Mouse (Mus musculus): Measurements from ENCODE around the gene Gjd2. TPM values are rescaled to one million over a fixed set of nuclear protein-coding genes. Genes with fewer than 3 reads are reported as not detected.

Gene Gjd2
- polyA plus RNA-seq (2014; fragmentation: Nextera tagmentation; extraction: Ambion mirVana), result 1.4 TPM in 2 replicates

DNA sequence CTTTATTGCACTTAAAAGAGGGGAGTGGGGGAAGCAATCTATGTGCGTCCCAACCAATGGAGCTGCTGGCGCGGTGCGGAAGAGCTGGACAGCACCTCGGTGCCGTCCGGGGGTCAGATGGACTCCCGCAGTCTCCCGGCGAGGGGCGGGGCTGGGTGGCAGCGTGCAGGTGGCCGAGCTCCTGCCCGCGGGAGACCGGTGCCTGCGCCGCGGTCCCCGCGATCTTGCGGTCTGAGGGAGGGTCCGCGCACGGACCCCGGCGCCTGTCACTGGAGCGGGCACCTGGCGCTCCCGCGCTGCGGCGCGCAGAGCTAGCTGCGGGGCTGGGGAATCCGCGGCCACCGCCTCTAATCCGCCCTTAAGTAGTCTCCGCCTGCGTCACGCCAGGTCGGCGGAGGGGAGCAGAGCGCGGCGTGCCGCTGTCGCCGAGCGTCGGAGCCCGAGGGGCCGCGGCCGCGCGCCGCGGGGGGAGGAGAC is at the start of gene Gjd2:
Gjd2 (minus strand) TSS at position 325 of the 477 bp plus-strand sequence.
- peak; percentile 63 for ATAC-seq (replicated peaks; ENCODE audit: low FRiP score)
- H3K27me3 ChIP-seq (ENCODE audit: control insufficient read depth, insufficient read depth, low read length), result peaks cover 24% of the 10 kb centered on the region
- peak within 1 kb of the TSS; percentile 51 for H3K9ac ChIP-seq (ENCODE audit: low read length)
- no peaks in the 10 kb centered on the region for H3K36me3 ChIP-seq (ENCODE audit: control insufficient read depth, insufficient read depth, low read length)
- no peak within 1 kb of the TSS for H3K27ac ChIP-seq (ENCODE audit: low read depth, low read length)
- peak; percentile 64 for DNase-seq (ENCODE audit: low spot score)
- H3K4me2 ChIP-seq (ENCODE audit: low read depth, low read length, severe bottlenecking), result peak within 1 kb of the TSS; percentile 92
- WGBS, result 2% methylated on average over 47 of the region's 60 CpGs
- no peaks in the 10 kb centered on the region for H3K9me3 ChIP-seq (ENCODE audit: control insufficient read depth, low read length)
- peak within 1 kb of the TSS; percentile 46 for H3K4me3 ChIP-seq (ENCODE audit: low read depth, low read length)
- peaks cover 7% of the 10 kb centered on the region; the same call in 1 of the 2 replicates for H3K4me1 ChIP-seq (replicated peaks; ENCODE audit: control insufficient read depth, insufficient read depth, low read length)

DNA sequence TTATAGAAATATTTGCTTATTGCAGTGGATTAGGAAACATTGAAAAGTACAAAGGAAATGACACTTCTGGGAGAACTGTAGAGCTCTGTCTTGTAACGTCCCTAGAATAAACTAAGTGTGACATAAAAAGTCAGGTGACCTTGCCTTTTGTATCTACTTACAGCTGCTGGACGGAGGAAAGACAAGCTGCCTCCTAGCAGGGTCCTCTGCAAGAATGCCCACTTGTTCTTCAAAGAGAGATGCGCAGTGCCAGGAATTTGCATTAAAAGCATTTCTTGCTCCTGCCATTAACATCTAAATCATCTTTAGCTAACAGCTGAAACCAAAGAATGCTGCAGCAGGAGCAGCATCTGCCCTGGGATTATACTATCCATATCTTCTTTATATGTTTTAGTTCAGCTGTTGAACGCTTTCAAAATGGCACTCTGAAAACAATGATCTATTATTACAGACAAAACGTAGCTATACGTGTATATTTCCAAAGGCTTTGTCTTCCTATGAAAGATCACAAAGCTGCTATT is 46.7 kb upstream of the Gjd2 start:
- Histone ChIP-seq H3K4me2 (ENCODE audit: low read depth, low read length, severe bottlenecking) (no peak overlapping the region), H3K27ac (ENCODE audit: low read depth, low read length) (no peak overlapping the region), H3K9ac (ENCODE audit: low read length) (no peak overlapping the region), H3K36me3 (ENCODE audit: control insufficient read depth, insufficient read depth, low read length) (no peaks in the 10 kb centered on the region), H3K27me3 (ENCODE audit: control insufficient read depth, insufficient read depth, low read length) (no peaks in the 10 kb centered on the region), H3K4me3 (ENCODE audit: low read depth, low read length) (no peak overlapping the region), H3K4me1 (replicated peaks; ENCODE audit: control insufficient read depth, insufficient read depth, low read length) (no peaks in the 10 kb centered on the region), H3K9me3 (ENCODE audit: control insufficient read depth, low read length) (no peaks in the 10 kb centered on the region)
- ATAC-seq (replicated peaks; ENCODE audit: low FRiP score), result no peak
- 54% methylated on average over 6 of the region's 6 CpGs for WGBS
- no peak for DNase-seq (ENCODE audit: low spot score)

DNA sequence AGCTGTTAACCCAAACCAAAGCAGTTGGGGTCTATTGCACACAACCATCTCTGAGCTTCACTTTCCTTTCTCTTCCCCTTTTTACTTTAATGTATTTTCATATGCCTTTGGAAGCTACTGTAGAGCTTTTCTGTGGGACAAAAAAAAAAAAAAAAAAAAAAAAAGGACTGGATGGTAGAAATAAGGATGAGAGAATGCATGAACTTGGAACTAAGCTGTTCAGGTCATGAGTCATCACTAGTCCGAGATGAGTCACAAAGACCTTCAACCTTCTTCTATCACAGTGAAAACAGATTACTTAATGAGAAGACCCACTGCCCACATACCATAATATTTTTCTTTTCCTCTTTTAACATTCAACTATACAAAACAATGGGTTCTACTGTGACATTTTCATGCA is 46.2 kb upstream of the Gjd2 start:
- no peak for DNase-seq (ENCODE audit: low spot score)
- H3K9me3 ChIP-seq (ENCODE audit: control insufficient read depth, low read length), result no peaks in the 10 kb centered on the region
- no peak overlapping the region for H3K4me3 ChIP-seq (ENCODE audit: low read depth, low read length)
- H3K36me3 ChIP-seq (ENCODE audit: control insufficient read depth, insufficient read depth, low read length), result no peaks in the 10 kb centered on the region
- 86% methylated on average over 1 of the region's 1 CpGs for WGBS
- no peak overlapping the region for H3K4me2 ChIP-seq (ENCODE audit: low read depth, low read length, severe bottlenecking)
- no peak overlapping the region for H3K27ac ChIP-seq (ENCODE audit: low read depth, low read length)
- H3K9ac ChIP-seq (ENCODE audit: low read length), result no peak overlapping the region
- H3K4me1 ChIP-seq (replicated peaks; ENCODE audit: control insufficient read depth, insufficient read depth, low read length), result no peaks in the 10 kb centered on the region
- H3K27me3 ChIP-seq (ENCODE audit: control insufficient read depth, insufficient read depth, low read length), result no peaks in the 10 kb centered on the region
- ATAC-seq (replicated peaks; ENCODE audit: low FRiP score), result no peak

DNA sequence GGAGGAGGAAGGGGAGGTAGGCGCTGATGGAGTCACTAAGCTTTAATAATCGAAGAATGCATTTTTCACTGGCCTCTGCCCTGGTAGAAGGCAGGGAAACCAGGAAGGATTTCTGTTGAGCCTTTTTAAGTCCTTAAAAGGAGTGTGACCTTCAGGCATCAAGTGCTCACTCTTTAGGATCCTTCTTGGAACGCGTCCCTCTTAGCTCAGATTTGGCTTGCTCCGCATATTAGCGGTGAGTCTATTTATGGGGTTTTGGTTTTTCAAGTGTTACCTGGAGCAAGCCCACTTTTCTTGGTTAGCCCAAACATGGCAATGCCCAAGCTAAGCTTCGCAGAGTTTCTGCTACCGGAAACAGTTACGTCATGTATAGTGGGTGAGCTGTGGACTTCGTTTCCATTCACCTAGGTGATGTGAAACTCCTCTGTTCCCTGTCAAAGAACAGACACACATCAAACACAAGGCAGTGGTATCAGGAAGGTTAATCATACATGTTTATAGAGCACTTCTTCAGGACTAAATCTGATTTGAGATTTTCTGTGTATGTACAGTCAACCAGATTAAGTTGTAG is 44.9 kb upstream of the Gjd2 start:
- Histone ChIP-seq H3K4me1 (replicated peaks; ENCODE audit: control insufficient read depth, insufficient read depth, low read length) (no peaks in the 10 kb centered on the region), H3K9ac (ENCODE audit: low read length) (no peak overlapping the region), H3K4me3 (ENCODE audit: low read depth, low read length) (no peak overlapping the region), H3K4me2 (ENCODE audit: low read depth, low read length, severe bottlenecking) (no peak overlapping the region), H3K9me3 (ENCODE audit: control insufficient read depth, low read length) (no peaks in the 10 kb centered on the region), H3K27ac (ENCODE audit: low read depth, low read length) (no peak overlapping the region), H3K27me3 (ENCODE audit: control insufficient read depth, insufficient read depth, low read length) (no peaks in the 10 kb centered on the region), H3K36me3 (ENCODE audit: control insufficient read depth, insufficient read depth, low read length) (no peaks in the 10 kb centered on the region)
- WGBS, result 95% methylated on average over 10 of the region's 10 CpGs
- ATAC-seq (replicated peaks; ENCODE audit: low FRiP score) (no peak), DNase-seq (ENCODE audit: low spot score) (no peak)

DNA sequence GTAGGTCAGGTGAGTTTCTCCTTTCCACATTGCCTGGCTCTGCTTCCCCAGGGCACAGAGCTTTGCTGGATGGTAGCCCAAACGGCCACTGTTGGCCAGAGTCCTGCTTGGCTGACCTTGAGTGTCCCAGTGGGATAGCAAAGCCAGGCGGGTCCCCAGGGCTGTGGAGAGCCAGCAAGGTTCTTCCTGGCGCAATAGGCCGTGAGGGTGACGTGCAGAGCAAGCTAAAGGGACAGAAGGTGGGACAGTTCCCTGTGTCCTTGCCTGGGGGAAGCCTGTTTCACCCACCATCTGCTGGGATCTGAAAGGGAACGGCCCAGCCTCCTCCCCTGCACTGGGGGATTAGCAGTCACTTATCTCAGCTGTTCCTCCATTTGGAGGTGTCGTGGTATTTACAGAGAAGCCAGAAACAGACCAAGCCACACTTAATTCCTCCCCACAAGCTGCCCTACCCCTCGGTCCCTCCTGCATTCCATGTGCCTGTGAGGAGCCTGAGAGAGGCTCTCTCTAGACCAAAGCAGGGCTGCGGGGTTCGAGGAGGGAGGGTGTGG is 44.0 kb upstream of the Gjd2 start:
- Histone ChIP-seq H3K27me3 (ENCODE audit: control insufficient read depth, insufficient read depth, low read length) (no peaks in the 10 kb centered on the region), H3K4me3 (ENCODE audit: low read depth, low read length) (no peak overlapping the region), H3K4me1 (replicated peaks; ENCODE audit: control insufficient read depth, insufficient read depth, low read length) (no peaks in the 10 kb centered on the region), H3K27ac (ENCODE audit: low read depth, low read length) (no peak overlapping the region), H3K9me3 (ENCODE audit: control insufficient read depth, low read length) (no peaks in the 10 kb centered on the region), H3K4me2 (ENCODE audit: low read depth, low read length, severe bottlenecking) (no peak overlapping the region), H3K36me3 (ENCODE audit: control insufficient read depth, insufficient read depth, low read length) (no peaks in the 10 kb centered on the region), H3K9ac (ENCODE audit: low read length) (no peak overlapping the region)
- ATAC-seq (replicated peaks; ENCODE audit: low FRiP score), result peak; percentile 73
- DNase-seq (ENCODE audit: low spot score), result no peak
- 31% methylated on average over 10 of the region's 10 CpGs for WGBS

DNA sequence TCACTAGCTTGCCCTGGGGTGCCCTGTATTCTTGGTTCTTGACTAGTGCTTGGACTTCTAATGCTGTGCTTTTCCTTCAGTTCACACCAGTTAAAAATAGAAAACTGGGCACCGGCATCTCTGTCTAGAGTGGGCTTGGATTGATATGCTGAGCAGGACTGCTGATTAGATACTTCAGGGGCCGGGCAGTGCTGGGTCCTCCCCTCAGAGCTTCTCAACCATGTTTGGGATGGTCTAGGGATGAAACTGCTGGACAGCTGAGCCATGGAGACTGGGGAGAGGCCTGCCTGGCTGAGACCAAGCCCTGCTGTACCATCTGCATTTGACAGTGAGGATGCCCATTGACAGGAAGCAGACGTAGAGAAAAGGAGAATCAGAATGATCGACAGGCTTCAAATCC is 40.7 kb upstream of the Gjd2 start:
- DNase-seq (ENCODE audit: low spot score) (no peak), ATAC-seq (replicated peaks; ENCODE audit: low FRiP score) (no peak)
- Histone ChIP-seq H3K27ac (ENCODE audit: low read depth, low read length) (no peak overlapping the region), H3K36me3 (ENCODE audit: control insufficient read depth, insufficient read depth, low read length) (no peaks in the 10 kb centered on the region), H3K9me3 (ENCODE audit: control insufficient read depth, low read length) (no peaks in the 10 kb centered on the region), H3K4me3 (ENCODE audit: low read depth, low read length) (no peak overlapping the region), H3K4me2 (ENCODE audit: low read depth, low read length, severe bottlenecking) (no peak overlapping the region), H3K27me3 (ENCODE audit: control insufficient read depth, insufficient read depth, low read length) (no peaks in the 10 kb centered on the region), H3K9ac (ENCODE audit: low read length) (no peak overlapping the region), H3K4me1 (replicated peaks; ENCODE audit: control insufficient read depth, insufficient read depth, low read length) (no peaks in the 10 kb centered on the region)
- WGBS, result 85% methylated on average over 4 of the region's 4 CpGs

DNA sequence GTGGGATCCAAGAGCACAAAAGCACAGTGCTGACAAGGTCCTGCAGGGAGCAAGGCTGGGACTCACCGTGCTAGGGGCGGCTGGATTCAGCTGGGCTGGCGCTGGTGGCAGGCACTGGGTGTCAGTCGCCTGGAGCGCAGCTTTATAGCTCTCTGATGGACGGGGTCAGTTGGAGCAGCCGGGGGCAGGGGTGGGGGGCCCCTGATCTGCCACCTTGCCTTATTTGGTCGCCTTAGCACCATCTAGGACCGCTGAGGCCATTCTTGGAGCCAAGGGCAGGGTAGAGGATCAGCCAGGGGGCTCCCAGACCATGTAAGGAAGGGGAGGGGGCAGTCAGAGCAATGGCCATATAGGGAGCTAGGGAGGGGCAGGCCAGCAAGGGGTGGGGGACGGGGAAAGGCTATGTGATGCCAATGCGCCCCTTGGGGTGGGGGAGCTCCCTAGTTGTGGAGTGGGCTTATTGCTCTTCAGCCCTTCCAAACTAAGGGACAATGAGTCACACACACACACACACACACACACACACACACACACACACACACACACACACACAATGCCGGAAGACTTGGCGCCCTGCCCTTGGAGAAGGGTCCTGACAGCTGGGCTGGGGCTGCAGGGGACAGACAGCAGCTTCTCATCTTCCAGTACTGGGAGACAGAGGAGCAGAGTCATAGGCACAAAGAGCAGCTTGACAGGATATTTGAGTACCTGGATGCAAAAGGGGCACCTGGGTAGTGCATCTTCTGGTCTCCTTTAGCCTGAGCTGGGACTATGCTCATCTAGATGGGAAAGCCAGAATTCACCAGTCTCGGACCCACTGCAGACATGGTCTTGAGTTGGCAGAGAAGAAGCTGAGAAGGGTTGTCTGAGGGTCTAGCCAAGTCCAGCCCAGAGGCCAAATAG is 39.5 kb upstream of the Gjd2 start, which contains the start of gene Actc1:
Actc1 (minus strand) TSS at position 853 of the 903 bp plus-strand sequence.
- 62% methylated on average over 14 of the region's 14 CpGs for WGBS
- Histone ChIP-seq H3K36me3 (ENCODE audit: control insufficient read depth, insufficient read depth, low read length) (no peaks in the 10 kb centered on the region), H3K4me2 (ENCODE audit: low read depth, low read length, severe bottlenecking) (no peak within 1 kb of the TSS), H3K4me3 (ENCODE audit: low read depth, low read length) (no peak within 1 kb of the TSS), H3K27me3 (ENCODE audit: control insufficient read depth, insufficient read depth, low read length) (no peaks in the 10 kb centered on the region), H3K27ac (ENCODE audit: low read depth, low read length) (no peak within 1 kb of the TSS), H3K4me1 (replicated peaks; ENCODE audit: control insufficient read depth, insufficient read depth, low read length) (no peaks in the 10 kb centered on the region), H3K9ac (ENCODE audit: low read length) (no peak within 1 kb of the TSS), H3K9me3 (ENCODE audit: control insufficient read depth, low read length) (no peaks in the 10 kb centered on the region)
- DNase-seq (ENCODE audit: low spot score) (no peak), ATAC-seq (replicated peaks; ENCODE audit: low FRiP score) (0 out of 2 replicates have a peak, but pooled peaks have one; percentile 46)

DNA sequence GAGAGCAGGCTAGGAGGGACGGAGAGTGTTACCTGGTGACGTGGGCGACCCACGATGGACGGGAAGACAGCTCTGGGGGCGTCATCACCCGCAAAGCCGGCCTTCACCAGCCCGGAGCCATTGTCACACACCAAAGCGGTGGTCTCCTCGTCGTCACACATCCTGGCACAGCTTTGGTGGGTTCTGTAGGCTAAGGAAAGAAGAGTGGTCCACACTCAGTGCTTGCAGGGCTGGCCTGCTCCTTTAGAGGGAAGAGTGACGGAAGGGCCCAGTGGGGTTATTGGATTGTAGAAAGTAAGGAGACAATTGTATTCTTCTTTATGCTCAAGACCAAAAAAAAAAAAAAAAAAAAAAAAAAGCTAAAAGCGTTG is 38.4 kb upstream of the Gjd2 start:
- 94% methylated on average over 14 of the region's 14 CpGs for WGBS
- ATAC-seq (replicated peaks; ENCODE audit: low FRiP score), result no peak

More for the DNA sequence above, 38.4 kb upstream of the Gjd2 start:
- no peaks in the 10 kb centered on the region for H3K27me3 ChIP-seq (ENCODE audit: control insufficient read depth, insufficient read depth, low read length)
- no peaks in the 10 kb centered on the region for H3K4me1 ChIP-seq (replicated peaks; ENCODE audit: control insufficient read depth, insufficient read depth, low read length)
- no peaks in the 10 kb centered on the region for H3K9me3 ChIP-seq (ENCODE audit: control insufficient read depth, low read length)
- no peak overlapping the region for H3K4me3 ChIP-seq (ENCODE audit: low read depth, low read length)
- DNase-seq (ENCODE audit: low spot score), result no peak
- H3K36me3 ChIP-seq (ENCODE audit: control insufficient read depth, insufficient read depth, low read length), result no peaks in the 10 kb centered on the region
- H3K4me2 ChIP-seq (ENCODE audit: low read depth, low read length, severe bottlenecking), result no peak overlapping the region
- no peak overlapping the region for H3K9ac ChIP-seq (ENCODE audit: low read length)
- H3K27ac ChIP-seq (ENCODE audit: low read depth, low read length), result no peak overlapping the region
